Mouse (Mus musculus) urinary bladder, postnatal 36 days (tissue): ENCODE results near the gene Slfn14.
"Not testable (repeated sequence)": the region's sequence is repeated elsewhere in the genome, so short reads cannot be mapped to it uniquely, and the experiment has no call there.

ENCODE experiments used
- DNase-seq, 2 experiments: peaks; one replicate each; pipeline ENCODE4 v3.0.0; 2022; ENCODE audit warnings: low spot score in 2 of 2, mixed read lengths in 1 of 2

Gene Slfn14

GRCm38 (mm10) chr11:83285627-83286026 is 899 bp downstream of the Slfn14 start:
- no peak for DNase-seq

GRCm38 (mm10) chr11:83282084-83282483 is 4.4 kb downstream of the Slfn14 start:
- no peak for DNase-seq

- DNase-seq, result no peak
Measured at GRCm38 (mm10) chr11:83279691-83280090, 6.8 kb downstream of the Slfn14 start.

- no peak for DNase-seq
Measured at GRCm38 (mm10) chr11:83279024-83279423, 7.5 kb downstream of the Slfn14 start.

GRCm38 (mm10) chr11:83276251-83276650 is 10.3 kb downstream of the Slfn14 start:
- no peak for DNase-seq

- DNase-seq, result no peak
Measured at GRCm38 (mm10) chr11:83271951-83272843, 14.3 kb downstream of the Slfn14 start.

- DNase-seq, result peak; percentile 64 to 76
Measured at GRCm38 (mm10) chr11:83271151-83271950, 15.2 kb downstream of the Slfn14 start.

GRCm38 (mm10) chr11:83270842-83271150 is 15.7 kb downstream of the Slfn14 start:
- no peak for DNase-seq

- no peak for DNase-seq
Measured at GRCm38 (mm10) chr11:83263146-83263545, 23.4 kb downstream of the Slfn14 start.

GRCm38 (mm10) chr11:83262673-83263072 is 23.9 kb downstream of the Slfn14 start:
- no peak for DNase-seq

GRCm38 (mm10) chr11:83257211-83257610 is 29.3 kb downstream of the Slfn14 start:
- DNase-seq, result not testable (repeated sequence)

- DNase-seq, result no peak
Measured at GRCm38 (mm10) chr11:83239811-83240210, 46.7 kb downstream of the Slfn14 start.

- DNase-seq, result no peak
Measured at GRCm38 (mm10) chr11:83238389-83238788, 48.1 kb downstream of the Slfn14 start.

GRCm38 (mm10) chr11:83237390-83237789 is 49.1 kb downstream of the Slfn14 start:
- not testable (repeated sequence) for DNase-seq

GRCm38 (mm10) chr11:83233621-83234020 is 52.9 kb downstream of the Slfn14 start:
- DNase-seq, result not testable (repeated sequence)

- DNase-seq, result no peak
Measured at GRCm38 (mm10) chr11:83230966-83231365, 55.6 kb downstream of the Slfn14 start.

GRCm38 (mm10) chr11:83227926-83228723 is 58.4 kb downstream of the Slfn14 start:
- no peak for DNase-seq

GRCm38 (mm10) chr11:83225371-83225960 is 61.1 kb downstream of the Slfn14 start:
- DNase-seq, result no peak
